Mouse (Mus musculus) G1E (cell line): ENCODE data around the gene Pan3. TPM values are rescaled to one million over a fixed set of nuclear protein-coding genes. Genes with fewer than 3 reads are reported as not detected.

Experiments
- ATAC-seq: 2 replicates; pipeline ENCODE4 v1.8.0; 2016; ENCODE audit warnings: mild to moderate bottlenecking; ENCODE audit not compliant: insufficient number of reproducible peaks, poor library complexity, low FRiP score, severe bottlenecking; ENCODE audit errors: extremely low read depth
- DNase-seq: peaks from one replicate; pipeline ENCODE4 v3.0.0; 2012; ENCODE audit warnings: low spot score
- H3K27me3 ChIP-seq: 2 replicates; pipeline ENCODE4 v1.6.1; 2012; ENCODE audit warnings: mild to moderate bottlenecking, low read length, inconsistent platforms; ENCODE audit not compliant: insufficient read depth
- H3K36me3 ChIP-seq: replicated peaks from 2 replicates; pipeline ENCODE3; 2012; ENCODE audit warnings: mild to moderate bottlenecking, inconsistent platforms
- H3K4me1 ChIP-seq: 2 replicates; pipeline ENCODE4 v1.6.1; 2012; ENCODE audit warnings: low read depth, low read length, inconsistent platforms, mixed read lengths; ENCODE audit not compliant: insufficient read depth
- H3K4me3 ChIP-seq: 2 replicates; pipeline ENCODE4 v1.5.1; 2012; ENCODE audit warnings: low read depth, mild to moderate bottlenecking, inconsistent platforms, low read length, moderate library complexity, mixed read lengths
- H3K9me3 ChIP-seq: replicated peaks from 2 replicates; pipeline ENCODE4 v1.6.1; 2012; ENCODE audit warnings: inconsistent platforms
- CTCF ChIP-seq: IDR thresholded peaks from 2 replicates; pipeline ENCODE4 v1.5.1; 2012; ENCODE audit warnings: low read depth, low read length, inconsistent platforms, mixed read lengths
- GATA1 ChIP-seq: IDR thresholded peaks from 2 replicates; pipeline ENCODE4 v1.6.1; 2012; ENCODE audit warnings: borderline replicate concordance, low read length, inconsistent platforms, mixed read lengths
- GATA2 ChIP-seq: IDR thresholded peaks from 2 replicates; pipeline ENCODE4 v1.6.1; 2012; ENCODE audit warnings: low read depth, low read length, inconsistent platforms, borderline replicate concordance
- POLR2AphosphoS5 ChIP-seq: IDR thresholded peaks from 2 replicates; pipeline ENCODE4 v1.6.1; 2012; ENCODE audit warnings: low read depth, low read length, inconsistent platforms; ENCODE audit not compliant: insufficient replicate concordance
- TAL1 ChIP-seq: conservative IDR thresholded peaks from 2 replicates; pipeline ENCODE4 v1.6.1; 2012; ENCODE audit warnings: low read depth, low read length, inconsistent platforms, mixed read lengths
- polyA plus RNA-seq: library from polyadenylated mRNA; stranded (reverse); fragments of >175 nt; gene quantifications from 2 replicates; pipeline ENCODE4 v1.2.3, GENCODE M21; 2012
- total RNA-seq, 2 experiments: library from RNA; stranded (forward) in 1 of 2; stranded (reverse) in 1 of 2; fragments of 200-1000 nt in 1 of 2; fragments of >200 nt in 1 of 2; fragmentation: Nextera tagmentation in 1 of 2; gene quantifications; 2 replicates each; pipeline ENCODE4 v1.2.3; 2014 to 2017

Gene Pan3
- total and polyA plus RNA-seq, 3 experiments: 32.3 to 618 (median 200) TPM

- Histone ChIP-seq H3K4me3 (no peak overlapping the region), H3K4me1 (peaks cover 51% of the 10 kb centered on the region), H3K36me3 (peaks cover 63% of the 10 kb centered on the region), H3K9me3 (no peaks in the 10 kb centered on the region), H3K27me3 (no peaks in the 10 kb centered on the region)
- no peak for TF ChIP-seq POLR2AphosphoS5
- no peak for TF ChIP-seq GATA1
- TF ChIP-seq GATA2: no peak
- TF ChIP-seq TAL1: no peak
- TF ChIP-seq CTCF: no peak
- DNase-seq (no peak), ATAC-seq (peak; percentile 31; the same call in 1 of the 2 replicates)
Observed at GRCm38 (mm10) chr5:147471163-147471562, 41.2 kb downstream of the Pan3 start.

GRCm38 (mm10) chr5:147473071-147473470 is 43.1 kb downstream of the Pan3 start:
- TF ChIP-seq GATA1 (no peak), POLR2AphosphoS5 (no peak), CTCF (no peak), TAL1 (no peak), GATA2 (no peak)
- H3K4me3 ChIP-seq: no peak overlapping the region
- H3K27me3 ChIP-seq: no peaks in the 10 kb centered on the region
- peaks cover 63% of the 10 kb centered on the region for H3K36me3 ChIP-seq
- no peak for ATAC-seq
- peaks cover 61% of the 10 kb centered on the region for H3K4me1 ChIP-seq
- no peaks in the 10 kb centered on the region for H3K9me3 ChIP-seq
- DNase-seq: no peak

GRCm38 (mm10) chr5:147473856-147474255 is 43.9 kb downstream of the Pan3 start:
- DNase-seq (no peak), ATAC-seq (no peak)
- Histone ChIP-seq H3K4me3 (no peak overlapping the region), H3K36me3 (peaks cover 63% of the 10 kb centered on the region), H3K9me3 (no peaks in the 10 kb centered on the region), H3K27me3 (no peaks in the 10 kb centered on the region), H3K4me1 (peaks cover 60% of the 10 kb centered on the region)
- TF ChIP-seq TAL1 (no peak), CTCF (no peak), POLR2AphosphoS5 (no peak), GATA1 (no peak), GATA2 (no peak)

GRCm38 (mm10) chr5:147476109-147476508 is 46.1 kb downstream of the Pan3 start:
- TF ChIP-seq GATA1 (no peak), GATA2 (no peak), CTCF (no peak), POLR2AphosphoS5 (no peak), TAL1 (no peak)
- DNase-seq (no peak), ATAC-seq (peak; percentile 56; the same call in 1 of the 2 replicates)
- Histone ChIP-seq H3K27me3 (no peaks in the 10 kb centered on the region), H3K9me3 (no peaks in the 10 kb centered on the region), H3K36me3 (peaks cover 67% of the 10 kb centered on the region), H3K4me3 (no peak overlapping the region), H3K4me1 (peaks cover 61% of the 10 kb centered on the region)

GRCm38 (mm10) chr5:147477106-147477505 is 47.1 kb downstream of the Pan3 start:
- DNase-seq (no peak), ATAC-seq (no peak)

GRCm38 (mm10) chr5:147479341-147479740 is 49.4 kb downstream of the Pan3 start:
- no peak for DNase-seq
- peaks cover 66% of the 10 kb centered on the region for H3K36me3 ChIP-seq
- TF ChIP-seq TAL1 (no peak), CTCF (no peak), GATA1 (no peak), GATA2 (no peak), POLR2AphosphoS5 (no peak)
- no peak for ATAC-seq
- peaks cover 57% of the 10 kb centered on the region for H3K4me1 ChIP-seq
- no peaks in the 10 kb centered on the region for H3K27me3 ChIP-seq
- H3K9me3 ChIP-seq: no peaks in the 10 kb centered on the region
- no peak overlapping the region for H3K4me3 ChIP-seq

More at GRCm38 (mm10) chr5:147477106-147477505, 47.1 kb downstream of the Pan3 start:
- Histone ChIP-seq H3K36me3 (peaks cover 61% of the 10 kb centered on the region), H3K9me3 (no peaks in the 10 kb centered on the region), H3K4me1 (peaks cover 60% of the 10 kb centered on the region), H3K27me3 (no peaks in the 10 kb centered on the region), H3K4me3 (no peak overlapping the region)
- TF ChIP-seq GATA1: no peak
- no peak for TF ChIP-seq GATA2
- no peak for TF ChIP-seq TAL1
- TF ChIP-seq POLR2AphosphoS5: no peak
- no peak for TF ChIP-seq CTCF

GRCm38 (mm10) chr5:147484142-147484541 is 54.2 kb downstream of the Pan3 start:
- DNase-seq (no peak), ATAC-seq (no peak)
- TF ChIP-seq GATA2 (no peak), CTCF (no peak), GATA1 (no peak)
- H3K4me1 ChIP-seq: peaks cover 49% of the 10 kb centered on the region
- no peaks in the 10 kb centered on the region for H3K27me3 ChIP-seq
- H3K4me3 ChIP-seq: no peak overlapping the region
- no peaks in the 10 kb centered on the region for H3K9me3 ChIP-seq
- H3K36me3 ChIP-seq: peaks cover 70% of the 10 kb centered on the region
